Mouse (Mus musculus) R1 (cell line): ENCODE measurements at regions not wholly inside any gene's neighbourhood (a gene's known extent, or its start where the extent isn't known, plus 50 kb on each side); places are given as distances from the start of the nearest gene placed in this dataset.

Experiments
- DNase-seq: peaks from one replicate; pipeline ENCODE4 v3.0.0-alpha.2; 2018; ENCODE audit warnings: low read depth, low spot score

- DNase-seq, result no peak
These were observed 129.9 kb upstream of the Peli2 start for GRCm38 (mm10) chr14:47990716-47991115.

GRCm38 (mm10) chr14:47991546-47991945 is 129.1 kb upstream of the Peli2 start:
- no peak for DNase-seq

- DNase-seq, result no peak
These were observed 128.5 kb upstream of the Peli2 start for GRCm38 (mm10) chr14:47992091-47992490.

GRCm38 (mm10) chr14:47992851-47993250 is 127.8 kb upstream of the Peli2 start:
- DNase-seq, result no peak

- DNase-seq, result no peak
These were observed 121.7 kb upstream of the Peli2 start for GRCm38 (mm10) chr14:47998936-47999335.

GRCm38 (mm10) chr14:48005092-48005928 is 115.3 kb upstream of the Peli2 start:
- no peak for DNase-seq

GRCm38 (mm10) chr14:48005929-48006309 is 114.7 kb upstream of the Peli2 start:
- DNase-seq, result peak; percentile 36

- DNase-seq, result peak; percentile 84
These were observed 108.0 kb upstream of the Peli2 start for GRCm38 (mm10) chr14:48012361-48013215.

- DNase-seq, result no peak
These were observed 107.2 kb upstream of the Peli2 start for GRCm38 (mm10) chr14:48013431-48013830.

- no peak for DNase-seq
These were observed 105.8 kb upstream of the Peli2 start for GRCm38 (mm10) chr14:48014776-48015175.

GRCm38 (mm10) chr14:48017971-48018370 is 102.7 kb upstream of the Peli2 start:
- no peak for DNase-seq

- no peak for DNase-seq
These were observed 101.3 kb upstream of the Peli2 start for GRCm38 (mm10) chr14:48019331-48019730.

GRCm38 (mm10) chr14:48022271-48022670 is 98.4 kb upstream of the Peli2 start:
- DNase-seq, result no peak

GRCm38 (mm10) chr14:48024051-48024693 is 96.5 kb upstream of the Peli2 start:
- no peak for DNase-seq

- DNase-seq, result no peak
These were observed 81.3 kb upstream of the Peli2 start for GRCm38 (mm10) chr14:48039286-48039790.

- DNase-seq, result no peak
These were observed 74.5 kb upstream of the Peli2 start for GRCm38 (mm10) chr14:48046094-48046493.

- DNase-seq, result no peak
These were observed 73.8 kb upstream of the Peli2 start for GRCm38 (mm10) chr14:48046831-48047230.

- no peak for DNase-seq
These were observed 70.7 kb upstream of the Peli2 start for GRCm38 (mm10) chr14:48049698-48050459.

- DNase-seq, result no peak
These were observed 70.2 kb upstream of the Peli2 start for GRCm38 (mm10) chr14:48050460-48050760.

GRCm38 (mm10) chr14:48051971-48052370 is 68.7 kb upstream of the Peli2 start:
- no peak for DNase-seq

GRCm38 (mm10) chr14:48052405-48052804 is 68.2 kb upstream of the Peli2 start:
- DNase-seq, result no peak
